Mouse (Mus musculus) embryonic facial prominence, embryonic 10.5 days (tissue): ENCODE data around the gene Pstpip1. TPM values are rescaled to one million over a fixed set of nuclear protein-coding genes. Genes with fewer than 3 reads are reported as not detected.

Experiments used
- DNase-seq: peaks from one replicate; pipeline ENCODE4 v3.0.0-alpha.2; 2017; ENCODE audit warnings: low spot score
- H3K27ac ChIP-seq: fragments of 300-500 bp; sonication (generic); replicated peaks from 2 replicates; pipeline ENCODE4 v1.5.1; 2016; ENCODE audit warnings: mild to moderate bottlenecking
- H3K27me3 ChIP-seq: fragments of 300-500 bp; sonication (generic); replicated peaks from 2 replicates; pipeline ENCODE4 v1.6.1; 2016; ENCODE audit warnings: low read depth, mild to moderate bottlenecking; ENCODE audit not compliant: poor library complexity, severe bottlenecking
- H3K36me3 ChIP-seq: fragments of 300-500 bp; sonication (generic); replicated peaks from 2 replicates; pipeline ENCODE4 v1.6.1; 2016; ENCODE audit warnings: mild to moderate bottlenecking, moderate library complexity
- H3K4me1 ChIP-seq: fragments of 300-500 bp; sonication (generic); 2 replicates; pipeline ENCODE4 v1.6.1; 2016
- H3K4me3 ChIP-seq: fragments of 300-500 bp; sonication (generic); 2 replicates; pipeline ENCODE4 v1.5.1; 2016; ENCODE audit warnings: mild to moderate bottlenecking, moderate library complexity
- H3K9me3 ChIP-seq: fragments of 300-500 bp; sonication (generic); 2 replicates; pipeline ENCODE4 v1.6.1; 2016; ENCODE audit warnings: mild to moderate bottlenecking
- WGBS: fragments of 180-500 bp; shearing (Covaris S2); methylation state at CpG from one replicate; pipeline ENCODE4 v1.1.7; 2016; 5-methylcytosine and 5-hydroxymethylcytosine counted together
- polyA plus RNA-seq: library from polyadenylated mRNA; unstranded; fragments of >200 nt; fragmentation: Nextera tagmentation; extraction: Ambion mirVana; gene quantifications from 2 replicates; pipeline ENCODE4 v1.2.1, GENCODE M21; 2016

Pstpip1 gene
- polyA plus RNA-seq, 1 experiment from 2014 or later: 1.00 TPM

DNA sequence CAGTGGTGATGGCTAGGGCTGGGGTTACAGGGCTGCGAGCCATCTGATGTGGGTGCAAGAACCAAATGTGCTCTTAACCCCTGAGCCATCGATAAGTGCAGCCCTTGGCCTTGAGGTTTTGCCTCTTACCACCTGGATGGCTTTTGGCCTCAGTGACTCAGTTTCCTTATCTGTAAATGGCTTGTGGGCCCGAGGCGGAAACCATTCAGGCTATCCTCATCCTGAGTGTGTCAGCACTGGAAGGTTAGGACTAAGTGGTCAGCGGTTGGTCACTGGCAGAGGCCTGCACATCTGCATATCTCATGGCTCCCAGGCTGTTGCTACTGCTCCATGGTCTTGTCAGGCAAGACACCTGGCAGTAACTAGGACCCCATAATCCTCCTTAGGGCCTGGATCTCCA is 28.3 kb downstream of the Pstpip1 start:
- 84% methylated on average over 5 of the region's 5 CpGs for WGBS
- Histone ChIP-seq H3K27ac (no peak overlapping the region), H3K4me3 (no peak overlapping the region; the same call in 1 of the 2 replicates)

DNA sequence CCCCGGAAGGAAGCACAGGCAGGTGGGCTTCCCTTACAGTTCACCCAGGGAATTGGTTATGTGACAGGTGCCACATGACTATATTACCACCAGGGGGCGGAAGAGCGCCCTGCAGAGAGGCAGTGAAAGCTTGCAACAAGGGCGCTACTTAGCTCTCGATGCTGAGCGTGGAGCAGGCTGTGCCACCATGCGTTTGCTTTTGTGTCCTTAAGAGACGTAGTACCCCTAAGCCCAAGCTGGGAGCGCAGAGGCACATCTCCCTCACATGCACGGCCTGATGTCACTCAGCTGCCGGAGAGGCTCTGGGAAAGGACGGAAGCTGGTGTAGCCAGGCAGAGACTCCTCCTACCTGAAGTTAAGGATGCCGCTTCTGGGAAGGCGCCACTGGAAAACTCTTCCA is 28.8 kb downstream of the Pstpip1 start:
- peaks cover 7% of the 10 kb centered on the region; the same call in 1 of the 2 replicates for H3K27me3 ChIP-seq
- no peaks in the 10 kb centered on the region for H3K36me3 ChIP-seq
- peak overlapping the region; percentile 55 for H3K4me3 ChIP-seq
- peak; percentile 85 for DNase-seq
- WGBS: 4% methylated on average over 14 of the region's 14 CpGs
- H3K27ac ChIP-seq: peak overlapping the region; percentile 71
- H3K9me3 ChIP-seq: no peaks in the 10 kb centered on the region
- H3K4me1 ChIP-seq: peaks cover 16% of the 10 kb centered on the region

More for the DNA sequence above, 28.3 kb downstream of the Pstpip1 start:
- Histone ChIP-seq H3K36me3 (no peaks in the 10 kb centered on the region), H3K27me3 (peaks cover 7% of the 10 kb centered on the region; the same call in 1 of the 2 replicates), H3K9me3 (no peaks in the 10 kb centered on the region), H3K4me1 (peaks cover 18% of the 10 kb centered on the region)
- DNase-seq: no peak

DNA sequence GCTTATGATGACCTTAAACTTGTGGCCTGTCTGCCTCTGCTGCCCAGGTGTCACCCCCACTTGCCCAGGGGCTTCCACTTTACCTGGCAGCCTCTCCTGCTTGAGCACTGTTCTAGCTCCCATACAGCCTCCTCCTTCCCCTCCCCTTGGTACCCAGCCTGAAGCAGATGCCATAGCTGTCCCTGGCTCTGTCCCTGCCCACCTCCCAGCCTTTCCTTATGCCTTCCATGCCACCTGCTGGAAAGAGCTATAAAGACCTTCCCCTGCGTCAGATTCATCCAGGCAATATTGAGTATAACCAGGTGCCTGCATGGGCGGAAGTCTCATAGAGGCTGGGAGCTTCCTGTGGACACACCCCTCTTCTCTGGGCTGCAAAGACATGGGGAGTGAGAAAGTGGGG is 29.9 kb downstream of the Pstpip1 start:
- H3K9me3 ChIP-seq: no peaks in the 10 kb centered on the region
- H3K36me3 ChIP-seq: no peaks in the 10 kb centered on the region
- no peak overlapping the region for H3K27ac ChIP-seq
- H3K4me3 ChIP-seq: no peak overlapping the region
- DNase-seq: no peak
- H3K4me1 ChIP-seq: peaks cover 18% of the 10 kb centered on the region
- 77% methylated on average over 2 of the region's 2 CpGs for WGBS
- peaks cover 7% of the 10 kb centered on the region; the same call in 1 of the 2 replicates for H3K27me3 ChIP-seq

DNA sequence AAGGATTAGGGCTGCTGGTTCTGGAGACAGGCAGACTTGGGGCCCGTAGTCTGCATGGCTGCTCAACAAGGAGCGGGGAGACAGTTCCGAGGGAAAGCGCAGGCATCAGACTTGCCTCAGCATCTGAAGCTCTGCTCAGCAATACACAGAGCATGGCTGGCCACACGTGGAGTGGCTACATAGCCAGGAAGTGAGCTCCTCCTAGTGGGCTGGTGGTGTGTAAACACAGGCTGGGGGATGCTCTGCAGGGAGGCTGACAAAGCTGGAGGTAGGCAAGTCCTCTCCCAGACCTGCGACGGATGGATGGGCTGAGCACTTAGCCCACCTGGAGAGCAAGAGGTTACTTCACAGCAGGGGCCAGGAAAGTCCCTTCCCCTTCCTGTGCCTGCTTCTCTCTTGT is 31.3 kb downstream of the Pstpip1 start:
- Histone ChIP-seq H3K4me3 (peak overlapping the region; percentile 14; the same call in 1 of the 2 replicates), H3K4me1 (peaks cover 24% of the 10 kb centered on the region), H3K27ac (peak overlapping the region; percentile 20), H3K36me3 (no peaks in the 10 kb centered on the region), H3K27me3 (peaks cover 7% of the 10 kb centered on the region; the same call in 1 of the 2 replicates), H3K9me3 (no peaks in the 10 kb centered on the region)
- DNase-seq: peak; percentile 65
- 24% methylated on average over 7 of the region's 7 CpGs for WGBS

DNA sequence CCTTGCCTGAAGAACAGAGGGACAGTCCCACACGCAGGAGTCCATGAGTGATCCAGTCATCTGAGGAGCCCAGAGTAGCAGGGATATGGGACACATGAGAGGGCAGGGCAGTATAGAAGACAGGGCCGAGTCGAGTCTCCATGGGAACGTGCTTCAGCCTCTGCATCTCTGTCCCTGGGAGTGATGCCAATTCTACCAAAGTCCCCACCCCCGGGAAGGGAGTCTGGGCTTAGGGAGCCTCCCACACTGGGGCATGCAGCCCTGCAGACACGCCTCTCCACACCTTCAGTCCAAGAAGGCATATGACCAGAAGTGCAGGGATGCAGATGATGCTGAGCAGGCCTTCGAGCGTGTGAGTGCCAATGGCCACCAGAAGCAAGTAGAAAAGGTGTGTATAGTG is 33.2 kb downstream of the Pstpip1 start:
- Histone ChIP-seq H3K27me3 (peaks cover 7% of the 10 kb centered on the region; the same call in 1 of the 2 replicates), H3K4me3 (no peak overlapping the region), H3K9me3 (no peaks in the 10 kb centered on the region), H3K36me3 (peaks cover 16% of the 10 kb centered on the region), H3K4me1 (peaks cover 24% of the 10 kb centered on the region), H3K27ac (no peak overlapping the region)
- 82% methylated on average over 8 of the region's 8 CpGs for WGBS
- no peak for DNase-seq

DNA sequence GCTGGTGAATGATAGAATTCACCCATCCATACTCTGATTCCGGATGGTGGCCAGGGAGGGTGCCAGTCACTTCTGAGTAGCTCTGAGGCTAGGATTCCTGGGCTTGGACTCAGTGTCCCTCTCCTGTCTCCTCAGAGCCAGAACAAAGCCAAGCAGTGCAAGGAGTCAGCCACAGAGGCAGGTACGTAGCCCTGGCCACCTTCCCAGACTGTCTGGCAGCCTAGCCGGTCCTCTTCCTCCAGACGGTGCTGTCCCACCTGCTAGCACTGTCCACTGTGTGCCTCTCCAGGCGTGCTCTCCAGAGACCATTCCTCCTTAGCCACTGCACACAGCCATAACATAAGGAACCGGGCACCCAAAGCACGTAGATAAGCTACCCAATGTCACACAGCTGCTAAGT is 33.9 kb downstream of the Pstpip1 start:
- Histone ChIP-seq H3K36me3 (peaks cover 22% of the 10 kb centered on the region), H3K27ac (no peak overlapping the region), H3K27me3 (peaks cover 7% of the 10 kb centered on the region; the same call in 1 of the 2 replicates), H3K4me1 (peaks cover 24% of the 10 kb centered on the region), H3K4me3 (no peak overlapping the region), H3K9me3 (no peaks in the 10 kb centered on the region)
- 75% methylated on average over 7 of the region's 7 CpGs for WGBS
- DNase-seq: no peak

DNA sequence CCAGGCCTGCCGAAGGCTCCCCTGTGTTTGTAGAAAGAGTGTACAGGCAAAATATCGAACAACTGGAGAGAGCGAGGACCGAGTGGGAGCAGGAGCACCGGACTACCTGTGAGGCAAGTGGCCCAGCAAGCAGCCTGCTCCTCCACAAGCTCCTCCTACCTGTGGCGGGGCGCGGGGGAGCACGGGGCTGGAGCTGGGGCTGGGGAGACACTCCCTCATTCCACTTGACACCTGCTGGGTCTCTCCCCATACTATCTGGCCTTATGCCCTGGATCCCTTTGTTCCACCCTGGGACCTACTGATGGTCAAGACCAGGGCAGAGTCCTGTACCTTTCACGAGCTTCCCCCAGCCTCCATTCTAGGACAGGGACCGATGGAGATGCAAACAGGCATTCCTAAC is 34.8 kb downstream of the Pstpip1 start:
- 24% methylated on average over 11 of the region's 11 CpGs for WGBS
- DNase-seq: no peak
- peaks cover 17% of the 10 kb centered on the region for H3K4me1 ChIP-seq
- no peak overlapping the region for H3K4me3 ChIP-seq
- no peaks in the 10 kb centered on the region for H3K9me3 ChIP-seq
- peaks cover 3% of the 10 kb centered on the region; the same call in 1 of the 2 replicates for H3K27me3 ChIP-seq
- H3K27ac ChIP-seq: no peak overlapping the region
- peaks cover 32% of the 10 kb centered on the region for H3K36me3 ChIP-seq

DNA sequence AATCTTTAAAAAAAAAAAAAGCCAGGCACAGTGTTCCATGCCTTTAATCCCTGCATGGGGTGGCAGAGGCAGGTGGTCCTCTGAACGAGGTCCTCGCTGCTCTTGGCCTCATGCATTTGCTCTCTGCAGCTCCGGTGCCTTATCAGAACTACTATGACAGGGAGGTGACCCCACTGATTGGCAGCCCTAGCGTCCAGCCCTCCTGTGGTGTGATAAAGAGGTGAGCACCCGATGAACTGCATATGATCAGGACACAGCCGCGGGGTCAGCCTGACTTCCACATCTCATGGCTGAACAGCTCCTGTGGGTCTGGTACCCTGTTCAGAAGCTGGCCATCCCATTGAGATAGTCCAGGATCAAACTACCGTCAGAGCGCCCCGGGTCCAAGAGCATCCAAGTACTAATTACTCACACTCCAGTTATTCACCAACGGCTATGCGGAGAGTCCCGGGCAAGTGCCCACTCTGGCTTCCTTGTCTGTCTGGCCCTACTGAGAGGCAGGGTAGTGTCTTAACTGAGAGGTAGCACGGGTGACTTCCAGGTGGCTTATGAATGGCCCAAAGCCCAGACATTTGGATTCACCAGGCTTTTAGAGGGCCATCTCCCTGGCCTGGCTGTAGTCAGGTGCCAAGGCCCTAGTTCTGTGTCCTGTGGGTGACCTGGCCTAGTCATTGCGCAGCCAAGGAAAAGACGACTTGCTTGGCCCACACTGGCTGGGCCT is 36.9 kb downstream of the Pstpip1 start:
- Histone ChIP-seq H3K27me3 (no peaks in the 10 kb centered on the region), H3K36me3 (peaks cover 52% of the 10 kb centered on the region), H3K4me1 (peaks cover 10% of the 10 kb centered on the region)

DNA sequence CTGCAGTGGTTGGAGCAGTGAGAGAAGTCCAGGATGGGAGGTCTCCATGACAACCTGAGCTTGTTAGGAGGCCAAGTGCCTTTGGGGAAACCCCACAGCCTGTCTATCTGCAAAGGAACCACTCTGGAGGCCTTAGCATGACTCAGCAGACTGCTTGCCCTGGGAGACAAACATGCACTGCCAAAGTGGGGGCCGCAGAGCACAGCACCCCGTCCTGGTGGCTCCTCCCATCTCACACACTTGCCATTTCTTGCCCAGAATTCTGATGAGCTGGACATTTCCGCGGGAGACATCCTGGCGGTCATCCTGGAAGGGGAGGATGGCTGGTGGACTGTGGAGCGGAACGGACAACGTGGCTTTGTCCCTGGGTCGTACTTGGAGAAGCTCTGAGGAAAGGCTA is 38.6 kb downstream of the Pstpip1 start:
- WGBS: 89% methylated on average over 9 of the region's 9 CpGs
- Histone ChIP-seq H3K36me3 (peaks cover 70% of the 10 kb centered on the region), H3K27ac (no peak overlapping the region), H3K27me3 (no peaks in the 10 kb centered on the region), H3K4me1 (peaks cover 10% of the 10 kb centered on the region), H3K4me3 (no peak overlapping the region), H3K9me3 (no peaks in the 10 kb centered on the region)
- DNase-seq: no peak

More for the DNA sequence above, 36.9 kb downstream of the Pstpip1 start:
- no peaks in the 10 kb centered on the region for H3K9me3 ChIP-seq
- H3K4me3 ChIP-seq: no peak overlapping the region
- WGBS: 90% methylated on average over 16 of the region's 16 CpGs
- DNase-seq: no peak
- no peak overlapping the region for H3K27ac ChIP-seq

DNA sequence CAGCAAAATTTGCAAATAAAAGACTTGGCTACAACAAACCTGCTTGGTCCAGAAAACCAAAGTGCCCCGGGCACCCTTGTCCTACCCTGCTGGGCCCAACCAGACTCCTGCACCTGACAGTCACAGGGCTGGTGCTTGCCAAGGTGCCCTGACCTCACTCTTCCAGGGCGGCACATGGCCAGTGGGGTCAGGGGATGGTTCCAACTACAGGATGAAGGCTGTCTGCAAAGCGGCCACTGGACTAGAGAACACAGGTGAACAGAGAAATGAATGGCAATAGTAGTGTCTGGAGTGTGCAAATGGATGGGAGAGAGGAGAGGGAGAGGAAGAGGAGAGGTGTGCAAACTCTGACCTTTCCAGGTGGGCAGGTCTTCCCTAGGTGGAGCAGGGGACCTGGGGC is 40.2 kb downstream of the Pstpip1 start:
- no peak for DNase-seq
- 90% methylated on average over 3 of the region's 3 CpGs for WGBS
- peaks cover 86% of the 10 kb centered on the region for H3K36me3 ChIP-seq
- no peaks in the 10 kb centered on the region for H3K9me3 ChIP-seq
- H3K4me1 ChIP-seq: peaks cover 3% of the 10 kb centered on the region
- H3K27ac ChIP-seq: no peak overlapping the region
- no peak overlapping the region for H3K4me3 ChIP-seq
- no peaks in the 10 kb centered on the region for H3K27me3 ChIP-seq

DNA sequence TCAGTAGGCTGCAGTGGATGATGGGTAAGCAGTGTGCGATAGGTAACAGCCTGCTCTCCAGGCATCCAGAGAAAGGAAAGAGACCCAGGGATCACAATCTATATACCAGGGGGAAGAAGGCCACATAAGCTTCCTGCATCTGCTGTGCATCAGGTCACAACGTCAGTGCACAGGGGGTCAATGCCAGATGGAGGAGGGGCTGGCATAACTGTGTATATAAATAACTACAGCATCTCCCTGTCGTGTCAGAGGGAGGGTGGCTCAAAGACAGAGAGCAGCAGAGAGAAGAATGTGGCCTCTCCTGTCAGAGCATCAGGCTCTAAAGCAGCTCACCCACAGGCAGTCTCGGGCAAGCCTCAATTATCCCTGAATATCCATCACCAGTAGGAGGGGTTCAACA is 40.8 kb downstream of the Pstpip1 start:
- Histone ChIP-seq H3K4me1 (no peaks in the 10 kb centered on the region; the same call in 1 of the 2 replicates), H3K27ac (no peak overlapping the region), H3K27me3 (no peaks in the 10 kb centered on the region), H3K4me3 (no peak overlapping the region), H3K36me3 (peaks cover 92% of the 10 kb centered on the region), H3K9me3 (no peaks in the 10 kb centered on the region)
- no peak for DNase-seq
- 76% methylated on average over 4 of the region's 4 CpGs for WGBS

DNA sequence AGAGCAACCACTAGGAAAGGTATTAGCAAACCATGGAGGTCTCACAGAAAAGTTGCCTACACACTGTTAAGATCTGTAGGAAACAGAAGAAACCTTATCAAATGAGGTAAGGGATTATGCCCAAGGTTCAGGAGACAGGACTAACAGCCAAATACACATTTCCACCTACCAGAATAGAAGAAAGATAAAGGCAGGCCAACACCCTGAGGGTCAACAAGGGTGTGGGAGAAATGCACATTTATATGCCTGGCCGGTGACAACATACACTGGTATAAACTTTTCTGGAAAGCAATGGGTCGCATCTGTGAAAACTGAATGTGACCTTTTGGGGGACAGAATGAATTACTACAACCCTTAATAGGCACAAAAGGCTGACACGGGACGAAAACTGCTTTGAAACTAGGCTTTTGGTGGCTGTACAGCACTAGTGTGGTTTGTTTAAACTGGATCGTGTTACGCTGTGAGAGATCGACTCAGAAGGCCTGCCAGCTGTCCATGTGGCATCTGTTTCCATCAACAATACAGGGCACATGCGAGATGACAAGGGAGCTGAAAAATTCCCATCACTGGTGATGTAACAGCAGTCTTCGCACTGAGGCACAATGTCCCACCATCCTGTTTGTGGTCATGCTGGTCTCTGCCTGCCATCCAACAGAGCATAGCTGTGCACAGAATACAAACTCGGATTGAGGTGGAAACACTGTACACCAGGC is 42.2 kb downstream of the Pstpip1 start:
- H3K27me3 ChIP-seq: no peaks in the 10 kb centered on the region
- H3K27ac ChIP-seq: no peak overlapping the region
- WGBS: 72% methylated on average over 10 of the region's 10 CpGs
- no peaks in the 10 kb centered on the region for H3K9me3 ChIP-seq
- H3K4me3 ChIP-seq: no peak overlapping the region
- H3K36me3 ChIP-seq: peaks cover 100% of the 10 kb centered on the region
- no peaks in the 10 kb centered on the region for H3K4me1 ChIP-seq
- no peak for DNase-seq

DNA sequence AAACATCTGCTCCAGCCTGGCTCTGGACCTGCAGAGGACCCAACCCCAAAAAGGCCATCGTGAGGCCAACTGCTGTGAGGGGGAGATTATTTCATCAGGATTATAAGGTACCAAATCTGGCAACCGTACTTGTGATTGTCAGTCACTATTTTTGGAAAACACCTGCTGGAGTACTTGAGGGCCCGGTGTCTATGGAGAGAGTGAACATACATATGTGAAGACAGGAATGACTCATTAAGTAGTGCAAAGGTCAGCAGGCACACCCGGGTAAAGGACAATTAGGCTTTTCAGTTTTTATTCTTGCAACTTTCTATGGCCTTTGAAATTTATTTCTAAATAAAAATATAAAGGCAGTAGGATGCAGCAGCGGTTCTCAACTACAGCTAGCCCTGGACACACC is 44.2 kb downstream of the Pstpip1 start:
- Histone ChIP-seq H3K9me3 (no peaks in the 10 kb centered on the region), H3K36me3 (peaks cover 100% of the 10 kb centered on the region), H3K27ac (no peak overlapping the region), H3K4me3 (no peak overlapping the region), H3K27me3 (no peaks in the 10 kb centered on the region), H3K4me1 (no peaks in the 10 kb centered on the region)
- 89% methylated on average over 5 of the region's 5 CpGs for WGBS
- no peak for DNase-seq
